Comparison of ENCODE assay signal across 14 mouse cellular contexts in genomic region chr8:94872576-94872975, GRCm38 (mm10). TPM values are rescaled to one million over a fixed set of nuclear protein-coding genes. Genes with fewer than 3 reads are reported as not detected.
A peak's percentile ranks its signal among the peaks of the same experiment; 100 is the strongest.
DNase-seq lines count a peak whose midpoint lies in the region; ATAC-seq and TF ChIP-seq lines count a peak whose summit lies in the region.
"Had no signal": no experiment of that assay in that cellular context is flagged by ENCODE, and none has a peak within 500 bp of the region (broad histone marks: within the 10 kb centered on the region; RNA-seq: fewer than 3 reads in every experiment).

No protein-coding gene starts in this region.

- H3K36me3 ChIP-seq in liver, embryonic 13.5 days: peaks cover 32% of the 10 kb centered on the region
- peaks cover 5% of the 10 kb centered on the region; the same call in 1 of the 2 replicates for H3K36me3 ChIP-seq in hindbrain, embryonic 13.5 days
- peaks cover 19% of the 10 kb centered on the region for H3K36me3 ChIP-seq in small intestine, adult 2 months (ENCODE audit: control insufficient read depth, insufficient read depth, low read length)

- peak; percentile 91 for DNase-seq in heart, adult 11 months
- no peak for DNase-seq in heart, postnatal 10 days
- DNase-seq in liver, embryonic 13.5 days: no peak
- DNase-seq in liver: no peak
- no peak for DNase-seq in c-Kit-positive CD71-positive TER-119-positive erythroid progenitor cells, embryonic 14.5 days (ENCODE audit: low spot score)
- no peak for DNase-seq in layer of hippocampus, adult 9-10 months (ENCODE audit: low spot score)
- DNase-seq: B cell, adult 2 months; cerebellum, postnatal 36 days; right cerebral cortex, postnatal 4 days had no signal

- intact Hi-C loops in heart, postnatal 10 days (cut with DNase I): no loop called here

- H3K4me2 ChIP-seq in liver, embryonic 13.5 days: 0 out of 2 replicates have a peak overlapping the region, but pooled peaks have one; percentile 66
- peak overlapping the region; percentile 86; the same call in 1 of the 2 replicates for H3K4me2 ChIP-seq in hindbrain, embryonic 13.5 days

- no peak for TF ChIP-seq CTCF in small intestine, adult 2 months (IDR thresholded peaks at IDR 0.05; ENCODE audit: extremely low read depth, insufficient read length, insufficient replicate concordance, low read depth, low read length)

- no peak for ATAC-seq in liver, embryonic 13.5 days (ENCODE audit: low read depth)
- ATAC-seq in hindbrain, embryonic 13.5 days (ENCODE audit: low FRiP score): no peak
- ATAC-seq: activated CD4-positive, CD25-positive, alpha-beta regulatory T cell, adult 4 months had no signal

- no peak overlapping the region for H3K27ac ChIP-seq in liver, embryonic 13.5 days
- no peak overlapping the region for H3K27ac ChIP-seq in hindbrain, embryonic 13.5 days
- peak overlapping the region; percentile 100 for H3K27ac ChIP-seq in small intestine, adult 2 months (ENCODE audit: insufficient read depth, low read depth, low read length)
- H3K27ac ChIP-seq: left cerebral cortex, adult 2 months; liver, embryonic 14.5 days had no signal

- no peak for TF ChIP-seq POLR2A in small intestine, adult 2 months (IDR thresholded peaks at IDR 0.05; ENCODE audit: low read depth, low read length)

- 0 out of 2 replicates have a peak overlapping the region, but pooled peaks have one; percentile 6 for H3K9ac ChIP-seq in liver, embryonic 13.5 days
- peak overlapping the region; percentile 31; the same call in 1 of the 2 replicates for H3K9ac ChIP-seq in hindbrain, embryonic 13.5 days
- H3K9ac ChIP-seq: liver, embryonic 14.5 days had no signal

- H3K9me3 ChIP-seq in liver, embryonic 13.5 days (replicated peaks): no peaks in the 10 kb centered on the region
- H3K9me3 ChIP-seq in hindbrain, embryonic 13.5 days: no peaks in the 10 kb centered on the region

- peaks cover 82% of the 10 kb centered on the region for H3K4me1 ChIP-seq in liver, embryonic 13.5 days (replicated peaks)
- peaks cover 80% of the 10 kb centered on the region for H3K4me1 ChIP-seq in hindbrain, embryonic 13.5 days (replicated peaks)
- peaks cover 29% of the 10 kb centered on the region for H3K4me1 ChIP-seq in small intestine, adult 2 months (ENCODE audit: control insufficient read depth, insufficient read depth, insufficient read length, low read length)

- H3K27me3 ChIP-seq in liver, embryonic 13.5 days: peaks cover 51% of the 10 kb centered on the region
- peaks cover 30% of the 10 kb centered on the region for H3K27me3 ChIP-seq in hindbrain, embryonic 13.5 days
- H3K27me3 ChIP-seq in small intestine, adult 2 months (ENCODE audit: control insufficient read depth, insufficient read depth, low read length): no peaks in the 10 kb centered on the region

- H3K4me3 ChIP-seq in liver, embryonic 13.5 days (replicated peaks): no peak overlapping the region
- H3K4me3 ChIP-seq in hindbrain, embryonic 13.5 days: no peak overlapping the region
- peak overlapping the region; percentile 59 for H3K4me3 ChIP-seq in small intestine, adult 2 months (ENCODE audit: low read depth, low read length)
- H3K4me3 ChIP-seq: left cerebral cortex, adult 2 months had no signal

- 72% methylated on average over 2 of the region's 2 CpGs for WGBS in liver, embryonic 13.5 days (ENCODE audit: insufficient replicate concordance)
- 76% methylated on average over 2 of the region's 2 CpGs for WGBS in hindbrain, embryonic 13.5 days
- 85% methylated on average over 2 of the region's 2 CpGs for WGBS in small intestine, adult 2 months

RNA-seq across cellular contexts. Expression of gene Dok4, which starts 3.6 kb away (rescaled TPM):
- 10 to 100 TPM; 34.2 to 44.2 TPM for total RNA-seq in heart, postnatal 10 days (2021)
- polyA plus RNA-seq in liver, embryonic 13.5 days (2015; fragmentation: Nextera tagmentation; extraction: Ambion mirVana): 9.3 and 9.8 TPM in 2 replicates
- 58.0 and 59.0 TPM in 2 replicates for polyA plus RNA-seq in hindbrain, embryonic 13.5 days (2015; fragmentation: Nextera tagmentation; extraction: Ambion mirVana)
- 58.8 and 156 TPM in 2 replicates for polyA plus RNA-seq in small intestine, adult 2 months (2012; rRNA removed)

RNA-seq across cellular contexts. Expression of gene Polr2c, which starts 15.3 kb away (rescaled TPM):
- total RNA-seq in heart, postnatal 10 days (2021): 10 to 100 TPM; 61.5 to 63.6 TPM
- 94.5 and 95.3 TPM in 2 replicates for polyA plus RNA-seq in liver, embryonic 13.5 days (2015; fragmentation: Nextera tagmentation; extraction: Ambion mirVana)
- polyA plus RNA-seq in hindbrain, embryonic 13.5 days (2015; fragmentation: Nextera tagmentation; extraction: Ambion mirVana): 119 and 136 TPM in 2 replicates
- 32.3 and 57.1 TPM in 2 replicates for polyA plus RNA-seq in small intestine, adult 2 months (2012; rRNA removed)

RNA-seq across cellular contexts. Expression of gene Ciapin1, which starts 34.4 kb away (rescaled TPM):
- total RNA-seq in heart, postnatal 10 days (2021): 10 to 100 TPM; 74.8 to 87.7 TPM
- polyA plus RNA-seq in liver, embryonic 13.5 days (2015; fragmentation: Nextera tagmentation; extraction: Ambion mirVana): 66.7 and 68.0 TPM in 2 replicates
- polyA plus RNA-seq in hindbrain, embryonic 13.5 days (2015; fragmentation: Nextera tagmentation; extraction: Ambion mirVana): 197 and 202 TPM in 2 replicates
- polyA plus RNA-seq in small intestine, adult 2 months (2012; rRNA removed): 16.7 and 32.0 TPM in 2 replicates

RNA-seq across cellular contexts. Expression of gene Coq9, which starts 34.5 kb away (rescaled TPM):
- 100 to 1,000 TPM; 332 to 338 TPM for total RNA-seq in heart, postnatal 10 days (2021)
- 51.4 and 51.5 TPM in 2 replicates for polyA plus RNA-seq in liver, embryonic 13.5 days (2015; fragmentation: Nextera tagmentation; extraction: Ambion mirVana)
- polyA plus RNA-seq in hindbrain, embryonic 13.5 days (2015; fragmentation: Nextera tagmentation; extraction: Ambion mirVana): 55.4 and 59.1 TPM in 2 replicates
- 154 and 238 TPM in 2 replicates for polyA plus RNA-seq in small intestine, adult 2 months (2012; rRNA removed)

RNA-seq across cellular contexts. Expression of gene Ccdc102a, which starts 45.3 kb away (rescaled TPM):
- 10 to 100 TPM; 15.3 to 16.0 TPM for total RNA-seq in heart, postnatal 10 days (2021)
- polyA plus RNA-seq in liver, embryonic 13.5 days (2015; fragmentation: Nextera tagmentation; extraction: Ambion mirVana): 3.5 TPM in 2 replicates
- 6.3 and 7.8 TPM in 2 replicates for polyA plus RNA-seq in hindbrain, embryonic 13.5 days (2015; fragmentation: Nextera tagmentation; extraction: Ambion mirVana)
- polyA plus RNA-seq in small intestine, adult 2 months (2012; rRNA removed): 8.1 TPM in 2 replicates
